Mouse (Mus musculus) cerebellum, adult (tissue): ENCODE data around the gene Usp43.

Experiments used
- ATAC-seq: cut with Nextera tagmentation; 2 replicates; pipeline ENCODE4 v1.9.2; 2017; ENCODE audit warnings: mild to moderate bottlenecking, moderate library complexity, mixed read lengths; ENCODE audit not compliant: insufficient number of reproducible peaks, low FRiP score, low TSS enrichment

The Usp43 gene

GRCm38 (mm10) chr11:67921827-67922754 lies at the start of gene Usp43:
Gene Usp43 (minus strand): TSS chr11:67922153.
- no peak; the same call in 1 of the 2 replicates for ATAC-seq

GRCm38 (mm10) chr11:67967831-67968230 lies 45.9 kb upstream of the Usp43 start:
- ATAC-seq, result no peak

GRCm38 (mm10) chr11:67965905-67966878 lies 44.2 kb upstream of the Usp43 start, which contains the start of gene Stx8:
Gene Stx8 (plus strand): TSS chr11:67966193.
- peak; percentile 52; the same call in 1 of the 2 replicates for ATAC-seq

- ATAC-seq, result peak; percentile 66; the same call in 1 of the 2 replicates
Measured at GRCm38 (mm10) chr11:67965242-67965883, 43.4 kb upstream of the Usp43 start, which contains the start of gene Cfap52. Gene Cfap52 (minus strand): TSS chr11:67965651.

- no peak for ATAC-seq
Measured at GRCm38 (mm10) chr11:67964110-67964509, 42.2 kb upstream of the Usp43 start.

- no peak for ATAC-seq
Measured at GRCm38 (mm10) chr11:67954413-67954812, 32.5 kb upstream of the Usp43 start.

GRCm38 (mm10) chr11:67953604-67954003 lies 31.7 kb upstream of the Usp43 start:
- no peak for ATAC-seq

- no peak for ATAC-seq
Measured at GRCm38 (mm10) chr11:67949475-67949874, 27.5 kb upstream of the Usp43 start.

GRCm38 (mm10) chr11:67948229-67948628 lies 26.3 kb upstream of the Usp43 start:
- ATAC-seq, result no peak

GRCm38 (mm10) chr11:67932156-67932555 lies 10.2 kb upstream of the Usp43 start:
- no peak for ATAC-seq

DNA sequence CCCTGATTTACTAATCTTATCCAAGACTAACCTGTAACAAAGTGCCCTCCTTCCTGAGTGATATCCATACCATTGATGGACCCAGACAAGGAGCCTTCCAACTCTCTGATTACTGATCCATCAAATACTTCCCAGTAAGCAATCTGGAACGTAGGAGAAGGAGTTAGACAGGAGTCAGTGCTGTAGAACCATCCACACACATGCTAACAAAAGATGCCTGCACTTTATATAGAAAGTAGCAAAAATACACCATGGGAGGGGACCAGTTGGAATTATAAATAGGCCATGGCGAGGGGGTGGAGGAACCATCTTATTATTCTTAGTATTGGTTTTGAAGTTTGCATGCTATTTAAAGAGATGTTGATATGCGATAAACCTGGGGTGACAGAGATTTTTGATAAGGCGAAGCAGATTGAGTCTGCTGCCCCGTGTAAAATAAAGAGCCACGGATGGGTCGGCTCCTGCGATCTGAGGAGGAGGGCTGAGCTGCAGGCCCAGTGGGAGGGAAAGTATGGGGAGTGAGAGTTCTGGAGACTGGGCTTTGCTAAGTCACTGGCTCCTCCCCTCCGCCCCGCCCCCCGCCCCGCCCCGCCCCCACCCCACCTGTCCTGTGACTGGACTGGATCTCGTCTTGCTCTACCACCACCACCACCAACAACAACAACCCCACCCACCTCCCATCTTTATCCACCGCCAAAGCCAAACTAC lies 4.5 kb upstream of the Usp43 start:
- ATAC-seq, result no peak

DNA sequence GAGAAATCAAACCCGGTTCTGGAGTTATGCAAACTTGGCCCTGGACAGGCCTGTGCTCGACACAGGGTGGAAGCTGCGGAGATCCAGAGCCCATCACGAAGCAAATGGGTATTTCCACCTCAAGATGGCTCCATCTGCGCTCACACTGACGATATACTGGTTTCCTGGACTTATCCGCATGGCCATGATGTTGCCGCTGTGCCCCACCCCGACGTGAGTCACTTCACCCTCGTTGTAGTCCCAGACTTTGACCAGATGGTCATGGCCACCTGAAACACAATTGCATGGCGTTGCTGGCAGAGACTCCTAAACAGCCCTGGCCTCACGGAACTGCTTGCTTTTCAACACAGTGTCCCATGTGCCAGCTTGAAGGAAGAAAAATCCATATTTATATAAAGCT lies 3.0 kb upstream of the Usp43 start:
- ATAC-seq, result no peak

DNA sequence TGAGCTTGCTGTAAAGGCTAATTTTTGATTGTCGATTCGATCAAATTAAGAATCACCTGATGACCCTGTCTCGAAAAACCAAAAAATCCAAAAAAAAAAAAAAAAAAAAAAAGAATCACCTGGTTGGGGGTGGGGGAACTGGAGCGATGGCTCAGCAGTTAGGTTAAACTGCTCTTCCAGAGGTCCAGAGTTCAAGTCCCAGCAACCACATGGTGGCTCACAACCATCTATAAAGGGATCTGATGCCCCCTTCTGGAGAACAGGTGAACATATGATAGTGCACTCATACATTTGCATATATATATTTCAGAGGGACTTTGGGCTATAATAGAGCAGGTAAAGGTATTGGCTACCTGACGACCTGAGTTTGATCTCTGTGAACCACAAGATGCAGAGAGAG lies 1.8 kb upstream of the Usp43 start:
- no peak for ATAC-seq

DNA sequence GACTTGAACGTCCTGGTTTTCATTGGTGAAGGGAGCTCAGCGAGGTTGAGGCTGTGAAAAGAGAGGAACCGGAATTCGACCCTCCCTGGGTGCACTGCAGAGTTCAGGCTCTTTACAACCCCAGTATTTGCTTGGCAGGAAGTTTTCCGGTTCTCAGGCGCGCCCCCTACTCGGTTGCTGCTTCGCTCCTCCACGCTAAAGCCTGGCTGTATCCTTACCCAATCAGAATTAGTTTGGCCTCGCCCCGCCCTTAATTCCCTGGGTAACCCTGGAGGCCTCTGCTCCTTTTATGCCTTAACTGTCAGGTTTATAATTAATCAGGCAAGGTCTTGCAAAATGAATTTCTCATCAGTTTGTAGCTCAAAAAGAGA lies 787 bp upstream of the Usp43 start:
- ATAC-seq, result no peak

- no peak for ATAC-seq
Measured at GRCm38 (mm10) chr11:67921091-67921826, 694 bp downstream of the Usp43 start.

GRCm38 (mm10) chr11:67920226-67920960 lies 1.6 kb downstream of the Usp43 start:
- no peak for ATAC-seq

- no peak for ATAC-seq
Measured at GRCm38 (mm10) chr11:67919593-67919992, 2.4 kb downstream of the Usp43 start.

GRCm38 (mm10) chr11:67917126-67917525 lies 4.8 kb downstream of the Usp43 start:
- no peak for ATAC-seq
